Mouse (Mus musculus) hindbrain, embryonic 12.5 days (tissue): ENCODE measurements around the gene Shroom3. TPM values are rescaled to one million over a fixed set of nuclear protein-coding genes. Genes with fewer than 3 reads are reported as not detected.
A peak's percentile ranks its signal among the peaks of the same experiment; 100 is the strongest.
"Not testable (repeated sequence)": the region's sequence is repeated elsewhere in the genome, so short reads cannot be mapped to it uniquely, and the experiment has no call there.

Source experiments
- ATAC-seq: fragments of 200-750 bp; cut with Nextera tagmentation; 2 replicates; pipeline ENCODE4 v1.8.0; 2017; ENCODE audit warnings: moderate TSS enrichment; ENCODE audit not compliant: low FRiP score
- H3K27ac ChIP-seq: fragments of 300-500 bp; sonication (generic); 2 replicates; pipeline ENCODE4 v1.5.1; 2016; ENCODE audit warnings: mild to moderate bottlenecking
- H3K27me3 ChIP-seq: fragments of 300-500 bp; sonication (generic); 2 replicates; pipeline ENCODE4 v1.6.1; 2016; ENCODE audit warnings: mild to moderate bottlenecking
- H3K36me3 ChIP-seq: fragments of 300-500 bp; sonication (generic); 2 replicates; pipeline ENCODE4 v1.6.1; 2016; ENCODE audit warnings: mild to moderate bottlenecking
- H3K4me1 ChIP-seq: fragments of 300-500 bp; sonication (generic); 2 replicates; pipeline ENCODE4 v1.6.1; 2016
- H3K4me2 ChIP-seq: fragments of 300-500 bp; sonication (generic); replicated peaks from 2 replicates; pipeline ENCODE4 v1.6.1; 2016; ENCODE audit warnings: mild to moderate bottlenecking
- H3K4me3 ChIP-seq: fragments of 300-500 bp; sonication (generic); 2 replicates; pipeline ENCODE4 v1.5.1; 2016; ENCODE audit warnings: mild to moderate bottlenecking
- H3K9ac ChIP-seq: fragments of 300-500 bp; sonication (generic); 2 replicates; pipeline ENCODE4 v1.6.1; 2016; ENCODE audit warnings: mild to moderate bottlenecking, moderate library complexity
- H3K9me3 ChIP-seq: fragments of 300-500 bp; sonication (generic); replicated peaks from 2 replicates; pipeline ENCODE4 v1.6.1; 2016; ENCODE audit warnings: mild to moderate bottlenecking
- WGBS: fragments of 180-500 bp; shearing (Covaris S2); methylation state at CpG from one replicate; pipeline ENCODE4 v1.1.7; 2016; 5-methylcytosine and 5-hydroxymethylcytosine counted together
- polyA plus RNA-seq: library from polyadenylated mRNA; unstranded; fragments of >200 nt; fragmentation: Nextera tagmentation; extraction: Ambion mirVana; gene quantifications from 2 replicates; pipeline ENCODE4 v1.2.1, GENCODE M21; 2016

Gene Shroom3
- polyA plus RNA-seq, 1 experiment from 2014 or later = 6.5 TPM

GRCm38 (mm10) chr5:92917755-92918154 is 234.5 kb downstream of the Shroom3 start:
- WGBS = 86% methylated on average over 6 of the region's 6 CpGs
- Histone ChIP-seq H3K9ac (no peak overlapping the region), H3K36me3 (peaks cover 2% of the 10 kb centered on the region; the same call in 1 of the 2 replicates), H3K27ac (no peak overlapping the region), H3K4me3 (no peak overlapping the region), H3K27me3 (no peaks in the 10 kb centered on the region), H3K4me1 (peaks cover 22% of the 10 kb centered on the region), H3K9me3 (no peaks in the 10 kb centered on the region), H3K4me2 (no peak overlapping the region)
- no peak for ATAC-seq

- peaks cover 22% of the 10 kb centered on the region for H3K4me1 ChIP-seq
- H3K9ac ChIP-seq = no peak overlapping the region
- no peak overlapping the region for H3K4me3 ChIP-seq
- no peak for ATAC-seq
- 51% methylated on average over 10 of the region's 10 CpGs for WGBS
- peaks cover 2% of the 10 kb centered on the region; the same call in 1 of the 2 replicates for H3K36me3 ChIP-seq
- H3K27ac ChIP-seq = no peak overlapping the region
- no peaks in the 10 kb centered on the region for H3K27me3 ChIP-seq
- H3K9me3 ChIP-seq = no peaks in the 10 kb centered on the region
- no peak overlapping the region for H3K4me2 ChIP-seq
Measured at GRCm38 (mm10) chr5:92918170-92918569, 234.9 kb downstream of the Shroom3 start.

- no peaks in the 10 kb centered on the region for H3K9me3 ChIP-seq
- no peak for ATAC-seq
- peaks cover 22% of the 10 kb centered on the region for H3K4me1 ChIP-seq
- H3K27me3 ChIP-seq = no peaks in the 10 kb centered on the region
- H3K4me3 ChIP-seq = no peak overlapping the region
- peaks cover 2% of the 10 kb centered on the region; the same call in 1 of the 2 replicates for H3K36me3 ChIP-seq
- H3K4me2 ChIP-seq = no peak overlapping the region
- 30% methylated on average over 9 of the region's 9 CpGs for WGBS
- H3K9ac ChIP-seq = no peak overlapping the region
- H3K27ac ChIP-seq = no peak overlapping the region
Measured at GRCm38 (mm10) chr5:92918866-92919265, 235.6 kb downstream of the Shroom3 start.

- 62% methylated on average over 14 of the region's 14 CpGs for WGBS
- peaks cover 2% of the 10 kb centered on the region; the same call in 1 of the 2 replicates for H3K36me3 ChIP-seq
- ATAC-seq = no peak
- no peak overlapping the region for H3K4me2 ChIP-seq
- no peak overlapping the region for H3K27ac ChIP-seq
- H3K9ac ChIP-seq = no peak overlapping the region
- H3K4me1 ChIP-seq = peaks cover 22% of the 10 kb centered on the region
- no peaks in the 10 kb centered on the region for H3K9me3 ChIP-seq
- H3K4me3 ChIP-seq = no peak overlapping the region
- H3K27me3 ChIP-seq = no peaks in the 10 kb centered on the region
Measured at GRCm38 (mm10) chr5:92919390-92919789, 236.2 kb downstream of the Shroom3 start.

GRCm38 (mm10) chr5:92920984-92921383 is 237.7 kb downstream of the Shroom3 start:
- H3K4me1 ChIP-seq = peaks cover 17% of the 10 kb centered on the region
- peaks cover 2% of the 10 kb centered on the region; the same call in 1 of the 2 replicates for H3K36me3 ChIP-seq
- 92% methylated on average over 8 of the region's 8 CpGs for WGBS
- H3K9me3 ChIP-seq = no peaks in the 10 kb centered on the region
- H3K4me2 ChIP-seq = no peak overlapping the region
- H3K4me3 ChIP-seq = no peak overlapping the region
- no peak for ATAC-seq
- no peak overlapping the region for H3K9ac ChIP-seq
- H3K27ac ChIP-seq = no peak overlapping the region
- H3K27me3 ChIP-seq = no peaks in the 10 kb centered on the region

GRCm38 (mm10) chr5:92921728-92922127 is 238.5 kb downstream of the Shroom3 start:
- H3K4me2 ChIP-seq = no peak overlapping the region
- 82% methylated on average over 8 of the region's 8 CpGs for WGBS

GRCm38 (mm10) chr5:92922981-92923380 is 239.7 kb downstream of the Shroom3 start:
- not testable (repeated sequence) for H3K4me2 ChIP-seq, ATAC-seq, H3K4me3 ChIP-seq, H3K9me3 ChIP-seq, H3K36me3 ChIP-seq, H3K9ac ChIP-seq, H3K27me3 ChIP-seq, H3K27ac ChIP-seq
- H3K4me1 ChIP-seq = peaks cover 15% of the 10 kb centered on the region
- WGBS = 93% methylated on average over 5 of the region's 5 CpGs

More at GRCm38 (mm10) chr5:92921728-92922127, 238.5 kb downstream of the Shroom3 start:
- H3K27ac ChIP-seq = no peak overlapping the region
- H3K36me3 ChIP-seq = peaks cover 2% of the 10 kb centered on the region; the same call in 1 of the 2 replicates
- no peak overlapping the region for H3K9ac ChIP-seq
- no peak overlapping the region for H3K4me3 ChIP-seq
- H3K4me1 ChIP-seq = peaks cover 15% of the 10 kb centered on the region
- H3K27me3 ChIP-seq = no peaks in the 10 kb centered on the region
- no peaks in the 10 kb centered on the region for H3K9me3 ChIP-seq
- no peak for ATAC-seq

GRCm38 (mm10) chr5:92924851-92925477 is 241.7 kb downstream of the Shroom3 start:
- H3K4me2 ChIP-seq = peak overlapping the region; percentile 23
- peaks cover 2% of the 10 kb centered on the region; the same call in 1 of the 2 replicates for H3K36me3 ChIP-seq
- no peak overlapping the region for H3K9ac ChIP-seq
- no peak; the same call in 1 of the 2 replicates for ATAC-seq
- H3K27ac ChIP-seq = no peak overlapping the region
- peak overlapping the region; percentile 6; the same call in 1 of the 2 replicates for H3K4me3 ChIP-seq
- 9% methylated on average over 17 of the region's 17 CpGs for WGBS
- H3K9me3 ChIP-seq = no peaks in the 10 kb centered on the region
- peaks cover 4% of the 10 kb centered on the region for H3K4me1 ChIP-seq
- no peaks in the 10 kb centered on the region for H3K27me3 ChIP-seq

GRCm38 (mm10) chr5:92927667-92928066 is 244.4 kb downstream of the Shroom3 start:
- no peak overlapping the region for H3K4me2 ChIP-seq
- H3K36me3 ChIP-seq = no peaks in the 10 kb centered on the region
- H3K27me3 ChIP-seq = no peaks in the 10 kb centered on the region
- H3K4me1 ChIP-seq = peaks cover 16% of the 10 kb centered on the region
- H3K9ac ChIP-seq = no peak overlapping the region
- no peak for ATAC-seq
- no peaks in the 10 kb centered on the region for H3K9me3 ChIP-seq
- H3K27ac ChIP-seq = no peak overlapping the region
- H3K4me3 ChIP-seq = no peak overlapping the region
- 84% methylated on average over 10 of the region's 10 CpGs for WGBS

- 77% methylated on average over 6 of the region's 6 CpGs for whole genome bisulfite sequencing
Measured at GRCm38 (mm10) chr5:92930557-92930956, 247.3 kb downstream of the Shroom3 start.

GRCm38 (mm10) chr5:92931298-92931697 is 248.1 kb downstream of the Shroom3 start:
- Histone ChIP-seq H3K4me1 (peaks cover 12% of the 10 kb centered on the region), H3K4me3 (no peak overlapping the region), H3K9me3 (no peaks in the 10 kb centered on the region), H3K4me2 (no peak overlapping the region), H3K27me3 (no peaks in the 10 kb centered on the region), H3K9ac (no peak overlapping the region), H3K36me3 (no peaks in the 10 kb centered on the region; the same call in 1 of the 2 replicates), H3K27ac (0 out of 2 replicates have a peak overlapping the region, but pooled peaks have one; percentile 2)
- 56% methylated on average over 16 of the region's 16 CpGs for WGBS
- ATAC-seq = no peak

More at GRCm38 (mm10) chr5:92930557-92930956, 247.3 kb downstream of the Shroom3 start:
- H3K9me3 ChIP-seq = no peaks in the 10 kb centered on the region
- no peak for ATAC-seq
- no peak overlapping the region for H3K9ac ChIP-seq
- no peak overlapping the region for H3K4me2 ChIP-seq
- no peak overlapping the region for H3K27ac ChIP-seq
- H3K4me1 ChIP-seq = peaks cover 12% of the 10 kb centered on the region
- no peaks in the 10 kb centered on the region for H3K27me3 ChIP-seq
- H3K4me3 ChIP-seq = no peak overlapping the region
- H3K36me3 ChIP-seq = no peaks in the 10 kb centered on the region; the same call in 1 of the 2 replicates

- Histone ChIP-seq H3K4me3 (no peak overlapping the region), H3K4me1 (peaks cover 12% of the 10 kb centered on the region), H3K27me3 (no peaks in the 10 kb centered on the region), H3K9me3 (no peaks in the 10 kb centered on the region), H3K9ac (no peak overlapping the region), H3K4me2 (no peak overlapping the region), H3K36me3 (no peaks in the 10 kb centered on the region; the same call in 1 of the 2 replicates), H3K27ac (no peak overlapping the region)
- no peak for ATAC-seq
- 81% methylated on average over 10 of the region's 10 CpGs for WGBS
Measured at GRCm38 (mm10) chr5:92933010-92933409, 249.8 kb downstream of the Shroom3 start.
